Mouse (Mus musculus) limb, embryonic 10.5 days (tissue): ENCODE results near the gene Fam189b. TPM values are rescaled to one million over a fixed set of nuclear protein-coding genes. Genes with fewer than 3 reads are reported as not detected.

ENCODE experiments used
- DNase-seq: peaks from one replicate; pipeline ENCODE4 v3.0.0-alpha.2; 2017; ENCODE audit warnings: low spot score
- H3K27ac ChIP-seq: fragments of 300-500 bp; sonication (generic); 2 replicates; pipeline ENCODE4 v1.5.1; 2016; ENCODE audit warnings: mild to moderate bottlenecking
- H3K27me3 ChIP-seq: fragments of 300-500 bp; sonication (generic); 2 replicates; pipeline ENCODE4 v1.6.1; 2016; ENCODE audit warnings: low read depth, mild to moderate bottlenecking; ENCODE audit not compliant: poor library complexity, severe bottlenecking
- H3K36me3 ChIP-seq: fragments of 300-500 bp; sonication (generic); 2 replicates; pipeline ENCODE4 v1.6.1; 2016; ENCODE audit warnings: mild to moderate bottlenecking, moderate library complexity
- H3K4me1 ChIP-seq: fragments of 300-500 bp; sonication (generic); 2 replicates; pipeline ENCODE4 v1.6.1; 2016
- H3K4me3 ChIP-seq: fragments of 300-500 bp; sonication (generic); 2 replicates; pipeline ENCODE4 v1.5.1; 2016; ENCODE audit warnings: mild to moderate bottlenecking, moderate library complexity
- H3K9me3 ChIP-seq: fragments of 300-500 bp; sonication (generic); replicated peaks from 2 replicates; pipeline ENCODE4 v1.6.1; 2016; ENCODE audit warnings: mild to moderate bottlenecking
- WGBS: fragments of 180-500 bp; shearing (Covaris S2); methylation state at CpG from one replicate; pipeline ENCODE4 v1.1.7; 2016; 5-methylcytosine and 5-hydroxymethylcytosine counted together
- polyA plus RNA-seq: library from polyadenylated mRNA; unstranded; fragments of >200 nt; fragmentation: Nextera tagmentation; extraction: Ambion mirVana; gene quantifications from 2 replicates; pipeline ENCODE4 v1.2.1, GENCODE M21; 2016

The Fam189b gene
- 32.2 and 35.0 TPM in 2 replicates for polyA plus RNA-seq

GRCm38 (mm10) chr3:89183058-89183958 is at the start of gene Fam189b:
Gene Fam189b (plus strand): TSS chr3:89183143.
- H3K36me3 ChIP-seq = peaks cover 62% of the 10 kb centered on the region
- peak within 1 kb of the TSS; percentile 86 for H3K27ac ChIP-seq

GRCm38 (mm10) chr3:89133752-89134151 is 49.2 kb upstream of the Fam189b start:
- H3K36me3 ChIP-seq = no peaks in the 10 kb centered on the region
- peaks cover 21% of the 10 kb centered on the region for H3K4me1 ChIP-seq
- WGBS = 81% methylated on average over 1 of the region's 1 CpGs
- DNase-seq = no peak
- peaks cover 38% of the 10 kb centered on the region for H3K27me3 ChIP-seq
- no peak overlapping the region for H3K4me3 ChIP-seq
- no peaks in the 10 kb centered on the region for H3K9me3 ChIP-seq
- H3K27ac ChIP-seq = no peak overlapping the region

More at GRCm38 (mm10) chr3:89183058-89183958, at the start of gene Fam189b:
- WGBS = 7% methylated on average over 39 of the region's 39 CpGs
- Histone ChIP-seq H3K4me1 (peaks cover 67% of the 10 kb centered on the region), H3K4me3 (peak within 1 kb of the TSS; percentile 57), H3K9me3 (no peaks in the 10 kb centered on the region), H3K27me3 (no peaks in the 10 kb centered on the region)
- peak; percentile 89 for DNase-seq

GRCm38 (mm10) chr3:89135958-89136357 is 47.0 kb upstream of the Fam189b start, which contains the start of gene Pklr:
Gene Pklr (plus strand): TSS chr3:89136142.
- WGBS = 64% methylated on average over 3 of the region's 3 CpGs
- peaks cover 38% of the 10 kb centered on the region for H3K27me3 ChIP-seq
- H3K9me3 ChIP-seq = no peaks in the 10 kb centered on the region
- no peak for DNase-seq
- peak within 1 kb of the TSS; percentile 11 for H3K4me3 ChIP-seq
- H3K4me1 ChIP-seq = peaks cover 22% of the 10 kb centered on the region
- H3K27ac ChIP-seq = peak within 1 kb of the TSS; percentile 39; the same call in 1 of the 2 replicates
- H3K36me3 ChIP-seq = no peaks in the 10 kb centered on the region

- WGBS = 38% methylated on average over 9 of the region's 9 CpGs
- DNase-seq = no peak
Measured at GRCm38 (mm10) chr3:89136365-89136764, 46.6 kb upstream of the Fam189b start.

GRCm38 (mm10) chr3:89144821-89145220 is 38.1 kb upstream of the Fam189b start:
- no peak for DNase-seq
- no peaks in the 10 kb centered on the region for H3K9me3 ChIP-seq
- WGBS = 78% methylated on average over 10 of the region's 10 CpGs
- no peak overlapping the region; the same call in 1 of the 2 replicates for H3K4me3 ChIP-seq
- H3K27me3 ChIP-seq = peaks cover 46% of the 10 kb centered on the region
- no peaks in the 10 kb centered on the region for H3K36me3 ChIP-seq
- H3K27ac ChIP-seq = no peak overlapping the region
- H3K4me1 ChIP-seq = peaks cover 38% of the 10 kb centered on the region

More at GRCm38 (mm10) chr3:89136365-89136764, 46.6 kb upstream of the Fam189b start:
- Histone ChIP-seq H3K4me1 (peaks cover 22% of the 10 kb centered on the region), H3K4me3 (peak overlapping the region; percentile 6; the same call in 1 of the 2 replicates), H3K36me3 (no peaks in the 10 kb centered on the region), H3K27ac (peak overlapping the region; percentile 39; the same call in 1 of the 2 replicates), H3K9me3 (no peaks in the 10 kb centered on the region), H3K27me3 (peaks cover 40% of the 10 kb centered on the region)

- Histone ChIP-seq H3K4me1 (peaks cover 38% of the 10 kb centered on the region), H3K9me3 (no peaks in the 10 kb centered on the region), H3K27ac (no peak overlapping the region), H3K27me3 (peaks cover 53% of the 10 kb centered on the region), H3K36me3 (no peaks in the 10 kb centered on the region), H3K4me3 (no peak overlapping the region)
- WGBS = 38% methylated on average over 8 of the region's 8 CpGs
- DNase-seq = no peak
Measured at GRCm38 (mm10) chr3:89145566-89145965, 37.4 kb upstream of the Fam189b start.

- Histone ChIP-seq H3K36me3 (no peaks in the 10 kb centered on the region), H3K9me3 (no peaks in the 10 kb centered on the region), H3K27me3 (peaks cover 60% of the 10 kb centered on the region), H3K27ac (0 out of 2 replicates have a peak overlapping the region, but pooled peaks have one; percentile 5), H3K4me3 (peak overlapping the region; percentile 44), H3K4me1 (peaks cover 34% of the 10 kb centered on the region)
- DNase-seq = no peak
- WGBS = 22% methylated on average over 26 of the region's 26 CpGs
Measured at GRCm38 (mm10) chr3:89147101-89147978, 35.6 kb upstream of the Fam189b start.

GRCm38 (mm10) chr3:89147979-89148311 is 35.0 kb upstream of the Fam189b start:
- Histone ChIP-seq H3K27me3 (peaks cover 66% of the 10 kb centered on the region), H3K9me3 (no peaks in the 10 kb centered on the region), H3K4me1 (peaks cover 34% of the 10 kb centered on the region), H3K27ac (0 out of 2 replicates have a peak overlapping the region, but pooled peaks have one; percentile 5), H3K4me3 (peak overlapping the region; percentile 44), H3K36me3 (no peaks in the 10 kb centered on the region)
- WGBS = 9% methylated on average over 15 of the region's 15 CpGs
- DNase-seq = peak; percentile 50

- Histone ChIP-seq H3K27ac (no peak overlapping the region), H3K36me3 (no peaks in the 10 kb centered on the region), H3K4me1 (peaks cover 34% of the 10 kb centered on the region), H3K9me3 (no peaks in the 10 kb centered on the region), H3K27me3 (peaks cover 68% of the 10 kb centered on the region), H3K4me3 (peak overlapping the region; percentile 44; the same call in 1 of the 2 replicates)
- 67% methylated on average over 14 of the region's 14 CpGs for WGBS
- no peak for DNase-seq
Measured at GRCm38 (mm10) chr3:89148567-89148966, 34.4 kb upstream of the Fam189b start.

GRCm38 (mm10) chr3:89152084-89152835 is 30.7 kb upstream of the Fam189b start:
- DNase-seq = no peak
- Histone ChIP-seq H3K27ac (no peak overlapping the region), H3K36me3 (no peaks in the 10 kb centered on the region), H3K9me3 (no peaks in the 10 kb centered on the region), H3K27me3 (peaks cover 63% of the 10 kb centered on the region), H3K4me3 (no peak overlapping the region), H3K4me1 (peaks cover 13% of the 10 kb centered on the region)
- WGBS = 49% methylated on average over 17 of the region's 17 CpGs

GRCm38 (mm10) chr3:89156951-89157350 is 26.0 kb upstream of the Fam189b start:
- Histone ChIP-seq H3K36me3 (no peaks in the 10 kb centered on the region), H3K9me3 (no peaks in the 10 kb centered on the region), H3K4me3 (no peak overlapping the region), H3K27ac (no peak overlapping the region), H3K27me3 (peaks cover 46% of the 10 kb centered on the region), H3K4me1 (peaks cover 14% of the 10 kb centered on the region)
- no peak for DNase-seq
- 88% methylated on average over 8 of the region's 8 CpGs for WGBS

- 25% methylated on average over 7 of the region's 7 CpGs for WGBS
- H3K27me3 ChIP-seq = peaks cover 35% of the 10 kb centered on the region
- no peaks in the 10 kb centered on the region for H3K36me3 ChIP-seq
- 0 out of 2 replicates have a peak overlapping the region, but pooled peaks have one; percentile 67 for H3K4me3 ChIP-seq
- H3K9me3 ChIP-seq = no peaks in the 10 kb centered on the region
- H3K4me1 ChIP-seq = peaks cover 14% of the 10 kb centered on the region
- no peak overlapping the region for H3K27ac ChIP-seq
- DNase-seq = peak; percentile 22
Measured at GRCm38 (mm10) chr3:89158651-89159050, 24.3 kb upstream of the Fam189b start.
